Mouse (Mus musculus): ENCODE results near the gene Pfn3. TPM values are rescaled to one million over a fixed set of nuclear protein-coding genes. Genes with fewer than 3 reads are reported as not detected.
A peak's percentile ranks its signal among the peaks of the same experiment; 100 is the strongest.

Pfn3 gene
- polyA plus RNA-seq, 1 experiment from 2014 or later: not detected

DNA sequence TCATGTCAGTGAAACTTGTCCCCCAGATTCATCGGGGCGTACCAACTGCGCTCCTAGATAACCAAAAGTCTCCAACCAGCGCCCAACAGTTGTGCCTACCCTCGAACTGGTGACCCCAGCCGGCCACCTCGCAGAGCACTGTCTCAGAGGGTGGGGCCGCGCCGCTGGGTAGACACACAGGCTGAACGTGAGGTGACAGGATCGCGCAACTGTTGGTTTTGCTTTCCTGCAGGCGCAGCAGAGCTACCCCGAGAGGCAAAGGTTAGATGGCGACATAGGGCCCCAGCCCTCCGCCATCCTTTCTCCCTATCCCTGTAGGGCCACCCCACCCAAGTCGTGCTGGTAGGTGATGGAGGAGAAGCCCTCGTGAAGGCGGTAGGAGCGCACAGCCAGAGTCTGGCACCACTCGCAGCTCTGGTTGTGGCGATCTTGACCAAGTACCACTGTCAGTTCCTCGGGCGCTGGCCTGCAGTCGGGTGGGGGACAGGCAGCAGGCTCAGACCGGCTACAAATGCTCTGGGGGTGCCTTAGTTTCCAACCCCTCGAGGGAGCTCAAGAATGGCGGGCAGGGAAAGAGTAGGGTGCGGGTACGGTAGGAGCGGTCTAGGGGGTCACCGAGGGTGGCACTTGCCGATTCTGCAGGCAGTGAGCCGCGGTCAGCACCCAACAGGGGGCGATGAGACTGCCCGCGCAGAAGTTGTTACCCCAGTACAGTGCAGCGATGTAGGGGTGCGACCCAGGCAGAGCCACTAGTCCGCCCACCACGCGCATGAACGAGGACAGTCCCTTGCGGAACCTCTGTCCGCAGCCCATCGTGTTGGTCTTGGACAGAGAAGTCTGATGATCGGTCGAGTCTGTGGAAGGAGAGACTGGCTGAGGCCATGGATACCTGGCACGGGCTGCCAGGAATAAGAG lies 5.2 kb upstream of the Pfn3 start:
- ATAC-seq (ENCODE audit: insufficient number of reproducible peaks, insufficient read depth, low FRiP score, low read depth): peak; percentile 7; the same call in 1 of the 2 replicates
- H3K9me3 ChIP-seq (ENCODE audit: control insufficient read depth, low read depth, low read length): no peaks in the 10 kb centered on the region
- H3K4me3 ChIP-seq (ENCODE audit: low read depth, low read length): no peak overlapping the region

DNA sequence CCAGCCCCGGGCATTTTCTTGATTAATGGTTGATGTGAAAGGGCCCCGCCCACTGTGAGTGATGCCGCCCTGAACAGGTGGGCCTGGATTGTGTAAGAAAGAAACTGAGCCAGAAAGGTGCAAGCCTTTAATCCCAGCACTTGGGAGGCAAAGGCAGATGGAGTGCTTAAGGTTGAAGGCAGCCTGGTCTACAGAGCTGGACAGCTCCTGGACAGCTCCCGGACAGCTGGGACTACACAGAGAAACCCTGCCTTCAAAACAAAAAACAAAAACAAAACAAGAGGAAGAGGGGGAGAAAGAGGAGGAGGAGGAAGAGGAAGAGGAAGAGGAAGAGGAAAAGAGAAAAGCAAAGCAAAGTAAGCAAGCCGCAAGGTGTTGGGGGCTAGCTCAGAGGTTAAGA lies 4.1 kb upstream of the Pfn3 start:
- ATAC-seq (ENCODE audit: insufficient number of reproducible peaks, insufficient read depth, low FRiP score, low read depth): no peak
- H3K9me3 ChIP-seq (ENCODE audit: control insufficient read depth, low read depth, low read length): no peaks in the 10 kb centered on the region
- H3K36me3 ChIP-seq (ENCODE audit: control insufficient read depth, insufficient read depth, low read length): no peaks in the 10 kb centered on the region
- WGBS: 76% methylated on average over 5 of the region's 5 CpGs
- no peak overlapping the region for H3K4me2 ChIP-seq (replicated peaks; ENCODE audit: low read depth, low read length)
- H3K4me1 ChIP-seq (ENCODE audit: control insufficient read depth, insufficient read depth, low read length): 0 out of 2 replicates have a peak, but pooled peaks cover 3% of the 10 kb centered on the region
- H3K27ac ChIP-seq (ENCODE audit: low read length): no peak overlapping the region
- H3K4me3 ChIP-seq (ENCODE audit: low read depth, low read length): no peak overlapping the region
- H3K27me3 ChIP-seq (ENCODE audit: control insufficient read depth, insufficient read depth, low read length): peaks cover 17% of the 10 kb centered on the region
- H3K9ac ChIP-seq (replicated peaks; ENCODE audit: low read depth, low read length): no peak overlapping the region

More for the DNA sequence above, 5.2 kb upstream of the Pfn3 start:
- no peak overlapping the region for H3K9ac ChIP-seq (replicated peaks; ENCODE audit: low read depth, low read length)
- peak overlapping the region; percentile 39; the same call in 1 of the 2 replicates for H3K4me2 ChIP-seq (replicated peaks; ENCODE audit: low read depth, low read length)
- no peak overlapping the region for H3K27ac ChIP-seq (ENCODE audit: low read length)
- H3K27me3 ChIP-seq (ENCODE audit: control insufficient read depth, insufficient read depth, low read length): peaks cover 17% of the 10 kb centered on the region
- no peaks in the 10 kb centered on the region for H3K36me3 ChIP-seq (ENCODE audit: control insufficient read depth, insufficient read depth, low read length)
- no peaks in the 10 kb centered on the region for H3K4me1 ChIP-seq (ENCODE audit: control insufficient read depth, insufficient read depth, low read length)
- WGBS: 25% methylated on average over 51 of the region's 51 CpGs

DNA sequence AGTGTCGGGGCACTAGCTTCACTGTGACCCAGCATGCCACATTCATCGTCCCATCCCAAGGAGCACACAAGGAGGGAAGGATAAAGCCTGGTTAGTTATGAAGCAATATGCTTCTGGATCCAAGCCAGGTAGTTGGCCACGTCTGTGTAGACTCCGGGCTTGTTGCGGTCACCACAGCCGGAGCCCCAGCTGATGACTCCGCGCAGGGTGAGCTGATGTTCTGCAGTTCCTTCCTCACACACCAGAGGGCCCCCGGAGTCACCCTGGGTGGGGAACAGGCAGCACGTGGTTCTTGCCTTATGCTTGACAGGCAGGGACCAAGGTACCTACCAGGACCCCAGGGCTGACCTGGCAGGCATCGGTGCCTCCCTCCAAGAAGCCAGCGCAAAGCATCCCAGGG lies 3.0 kb upstream of the Pfn3 start:
- H3K36me3 ChIP-seq (ENCODE audit: control insufficient read depth, insufficient read depth, low read length): no peaks in the 10 kb centered on the region
- no peak overlapping the region for H3K4me3 ChIP-seq (ENCODE audit: low read depth, low read length)
- no peak overlapping the region for H3K4me2 ChIP-seq (replicated peaks; ENCODE audit: low read depth, low read length)
- H3K27me3 ChIP-seq (ENCODE audit: control insufficient read depth, insufficient read depth, low read length): peaks cover 17% of the 10 kb centered on the region
- H3K27ac ChIP-seq (ENCODE audit: low read length): no peak overlapping the region
- H3K9me3 ChIP-seq (ENCODE audit: control insufficient read depth, low read depth, low read length): no peaks in the 10 kb centered on the region
- H3K4me1 ChIP-seq (ENCODE audit: control insufficient read depth, insufficient read depth, low read length): 0 out of 2 replicates have a peak, but pooled peaks cover 3% of the 10 kb centered on the region
- 0 out of 2 replicates have a peak, but pooled peaks have one; percentile 51 for ATAC-seq (ENCODE audit: insufficient number of reproducible peaks, insufficient read depth, low FRiP score, low read depth)
- no peak overlapping the region for H3K9ac ChIP-seq (replicated peaks; ENCODE audit: low read depth, low read length)
- 10% methylated on average over 12 of the region's 12 CpGs for WGBS

DNA sequence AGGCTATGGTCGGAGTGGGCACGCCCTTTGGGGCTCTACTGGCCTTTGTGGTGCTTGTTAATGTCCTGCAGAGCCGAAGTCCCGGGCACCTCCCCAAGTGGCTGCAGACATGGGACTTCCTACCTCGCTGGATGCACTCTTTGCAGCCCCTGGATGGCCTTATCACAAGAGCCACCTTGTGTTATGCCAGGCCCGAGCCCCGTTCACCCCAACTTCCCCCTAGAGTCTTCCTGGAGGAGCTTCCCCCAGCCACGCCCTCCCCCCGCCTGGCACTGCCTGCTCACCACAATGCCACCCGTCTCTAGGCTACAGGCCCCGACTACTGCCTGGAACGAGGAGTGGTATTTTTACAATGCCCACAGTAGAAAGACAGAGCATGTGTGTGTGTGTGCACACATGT lies 1.7 kb downstream of the Pfn3 start:
- no peaks in the 10 kb centered on the region for H3K36me3 ChIP-seq (ENCODE audit: control insufficient read depth, insufficient read depth, low read length)
- no peak for ATAC-seq (ENCODE audit: insufficient number of reproducible peaks, insufficient read depth, low FRiP score, low read depth)
- no peak overlapping the region for H3K4me2 ChIP-seq (replicated peaks; ENCODE audit: low read depth, low read length)
- H3K27ac ChIP-seq (ENCODE audit: low read length): no peak overlapping the region
- 86% methylated on average over 12 of the region's 12 CpGs for WGBS
- H3K27me3 ChIP-seq (ENCODE audit: control insufficient read depth, insufficient read depth, low read length): no peaks in the 10 kb centered on the region
- H3K4me1 ChIP-seq (ENCODE audit: control insufficient read depth, insufficient read depth, low read length): 0 out of 2 replicates have a peak, but pooled peaks cover 3% of the 10 kb centered on the region
- no peak overlapping the region for H3K4me3 ChIP-seq (ENCODE audit: low read depth, low read length)
- no peaks in the 10 kb centered on the region for H3K9me3 ChIP-seq (ENCODE audit: control insufficient read depth, low read depth, low read length)
- H3K9ac ChIP-seq (replicated peaks; ENCODE audit: low read depth, low read length): no peak overlapping the region

DNA sequence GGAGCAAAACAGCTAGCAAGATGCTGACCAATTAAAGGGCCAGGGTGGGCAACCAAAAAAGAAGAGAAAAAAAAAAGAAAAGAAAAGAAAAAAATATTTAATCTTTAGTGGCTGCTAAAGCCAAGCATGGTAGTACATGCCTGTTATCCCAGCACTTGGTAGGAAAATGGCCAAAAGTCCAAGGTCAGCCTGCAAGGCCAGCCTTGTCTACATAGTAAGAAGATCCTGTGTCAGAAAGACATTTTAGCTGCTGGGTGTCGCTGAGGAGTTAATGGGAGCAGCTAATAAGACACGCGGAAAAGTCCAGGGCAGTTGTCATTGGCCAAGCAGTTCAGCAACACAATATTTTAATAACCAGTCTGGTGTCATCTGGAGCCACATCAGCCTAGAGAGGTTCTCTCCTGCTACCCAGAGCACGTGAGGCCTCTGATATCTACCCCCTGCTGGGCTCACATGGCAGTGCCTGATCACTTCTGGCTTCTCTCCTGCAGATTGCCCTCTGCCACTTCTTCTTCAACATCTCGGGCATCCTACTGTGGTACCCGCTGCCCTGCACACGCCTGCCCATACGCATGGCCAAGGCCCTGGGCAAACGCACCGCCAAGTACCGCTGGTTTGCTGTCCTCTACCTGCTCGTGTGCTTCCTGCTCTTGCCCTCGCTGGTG lies 2.3 kb downstream of the Pfn3 start:
- H3K4me1 ChIP-seq (ENCODE audit: control insufficient read depth, insufficient read depth, low read length): 0 out of 2 replicates have a peak, but pooled peaks cover 3% of the 10 kb centered on the region
- ATAC-seq (ENCODE audit: insufficient number of reproducible peaks, insufficient read depth, low FRiP score, low read depth): no peak
- no peak overlapping the region for H3K27ac ChIP-seq (ENCODE audit: low read length)
- 81% methylated on average over 13 of the region's 13 CpGs for WGBS
- H3K4me3 ChIP-seq (ENCODE audit: low read depth, low read length): no peak overlapping the region
- H3K36me3 ChIP-seq (ENCODE audit: control insufficient read depth, insufficient read depth, low read length): no peaks in the 10 kb centered on the region
- H3K9me3 ChIP-seq (ENCODE audit: control insufficient read depth, low read depth, low read length): no peaks in the 10 kb centered on the region
- no peak overlapping the region for H3K4me2 ChIP-seq (replicated peaks; ENCODE audit: low read depth, low read length)
- no peaks in the 10 kb centered on the region for H3K27me3 ChIP-seq (ENCODE audit: control insufficient read depth, insufficient read depth, low read length)
- H3K9ac ChIP-seq (replicated peaks; ENCODE audit: low read depth, low read length): no peak overlapping the region

DNA sequence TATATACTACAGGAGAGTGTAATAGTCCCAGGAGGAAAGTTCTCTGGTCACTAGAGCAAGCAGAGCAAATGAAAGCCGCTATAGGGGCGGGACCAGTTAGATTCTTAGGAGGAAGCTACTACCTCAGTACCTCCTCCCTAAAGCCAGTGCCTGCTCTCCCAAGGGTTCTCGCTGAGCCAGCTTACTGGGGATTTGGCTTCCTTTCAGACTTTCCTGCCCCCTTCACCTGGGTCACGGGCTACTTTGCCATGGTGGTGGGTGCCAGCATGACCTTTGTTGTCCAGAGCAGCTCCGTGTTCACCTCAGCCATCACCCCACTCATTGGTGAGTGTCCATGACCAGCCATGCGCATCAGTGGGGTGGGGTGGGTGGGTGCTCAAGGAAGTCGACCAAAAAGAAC lies 3.2 kb downstream of the Pfn3 start:
- Histone ChIP-seq H3K27me3 (ENCODE audit: control insufficient read depth, insufficient read depth, low read length) (no peaks in the 10 kb centered on the region), H3K27ac (ENCODE audit: low read length) (no peak overlapping the region), H3K9me3 (ENCODE audit: control insufficient read depth, low read depth, low read length) (no peaks in the 10 kb centered on the region), H3K9ac (replicated peaks; ENCODE audit: low read depth, low read length) (no peak overlapping the region), H3K36me3 (ENCODE audit: control insufficient read depth, insufficient read depth, low read length) (no peaks in the 10 kb centered on the region), H3K4me3 (ENCODE audit: low read depth, low read length) (no peak overlapping the region), H3K4me2 (replicated peaks; ENCODE audit: low read depth, low read length) (no peak overlapping the region), H3K4me1 (ENCODE audit: control insufficient read depth, insufficient read depth, low read length) (0 out of 2 replicates have a peak, but pooled peaks cover 3% of the 10 kb centered on the region)
- WGBS: 72% methylated on average over 7 of the region's 7 CpGs
- no peak for ATAC-seq (ENCODE audit: insufficient number of reproducible peaks, insufficient read depth, low FRiP score, low read depth)

DNA sequence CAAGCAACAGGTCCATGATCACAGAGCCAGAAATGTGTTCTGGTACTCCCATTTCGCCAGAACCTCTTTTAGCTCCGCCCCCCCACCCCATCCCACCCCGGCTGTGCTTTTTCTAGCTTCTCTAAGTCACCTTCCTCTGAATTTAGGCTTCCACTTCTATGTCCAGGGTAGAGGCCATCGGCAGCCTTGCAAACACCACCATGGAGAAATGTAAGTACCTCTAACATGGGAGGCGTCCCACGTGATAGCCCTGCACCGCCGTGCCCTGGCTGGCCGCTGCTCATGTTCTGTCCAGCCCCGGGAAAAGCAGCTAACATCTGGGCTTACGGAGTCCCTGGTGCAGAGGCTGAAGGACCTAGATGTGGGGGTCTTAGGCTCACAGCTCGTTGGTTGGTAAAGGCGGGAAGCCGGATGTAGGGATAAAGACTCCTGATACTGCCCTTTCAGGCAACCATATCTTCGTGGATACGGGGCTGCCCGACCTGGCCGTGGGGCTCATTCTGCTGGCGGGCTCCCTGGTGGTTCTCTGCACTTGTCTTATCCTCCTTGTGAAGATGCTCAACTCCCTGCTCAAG lies 6.4 kb downstream of the Pfn3 start:
- Histone ChIP-seq H3K4me2 (replicated peaks; ENCODE audit: low read depth, low read length) (no peak overlapping the region), H3K9me3 (ENCODE audit: control insufficient read depth, low read depth, low read length) (no peaks in the 10 kb centered on the region), H3K27me3 (ENCODE audit: control insufficient read depth, insufficient read depth, low read length) (no peaks in the 10 kb centered on the region), H3K9ac (replicated peaks; ENCODE audit: low read depth, low read length) (no peak overlapping the region), H3K4me1 (ENCODE audit: control insufficient read depth, insufficient read depth, low read length) (no peaks in the 10 kb centered on the region), H3K27ac (ENCODE audit: low read length) (no peak overlapping the region), H3K4me3 (ENCODE audit: low read depth, low read length) (no peak overlapping the region), H3K36me3 (ENCODE audit: control insufficient read depth, insufficient read depth, low read length) (no peaks in the 10 kb centered on the region)
- no peak for ATAC-seq (ENCODE audit: insufficient number of reproducible peaks, insufficient read depth, low FRiP score, low read depth)
- 84% methylated on average over 19 of the region's 19 CpGs for WGBS

DNA sequence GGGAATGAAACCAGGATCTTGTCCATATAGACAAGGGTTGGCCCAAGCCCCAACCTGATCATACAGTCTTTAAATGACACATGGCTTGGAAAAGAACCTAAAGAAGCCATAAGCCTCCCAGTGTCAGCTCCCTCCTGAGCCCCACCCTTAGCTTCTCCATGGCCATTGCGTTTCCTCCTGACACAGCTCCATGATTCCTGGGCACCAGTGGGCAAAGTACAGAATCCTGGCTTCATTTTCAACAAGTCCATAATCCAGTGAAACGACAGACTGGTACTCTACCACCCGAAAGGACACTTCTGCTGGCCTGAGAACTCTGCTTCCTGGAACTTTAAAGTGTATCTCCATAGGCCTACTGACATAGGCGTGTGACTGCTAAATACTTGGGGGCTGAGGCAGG lies 7.7 kb downstream of the Pfn3 start:
- no peaks in the 10 kb centered on the region for H3K9me3 ChIP-seq (ENCODE audit: control insufficient read depth, low read depth, low read length)
- H3K9ac ChIP-seq (replicated peaks; ENCODE audit: low read depth, low read length): no peak overlapping the region
- H3K27ac ChIP-seq (ENCODE audit: low read length): no peak overlapping the region
- no peak for ATAC-seq (ENCODE audit: insufficient number of reproducible peaks, insufficient read depth, low FRiP score, low read depth)
- H3K27me3 ChIP-seq (ENCODE audit: control insufficient read depth, insufficient read depth, low read length): no peaks in the 10 kb centered on the region
- H3K36me3 ChIP-seq (ENCODE audit: control insufficient read depth, insufficient read depth, low read length): no peaks in the 10 kb centered on the region
- no peaks in the 10 kb centered on the region for H3K4me1 ChIP-seq (ENCODE audit: control insufficient read depth, insufficient read depth, low read length)
- H3K4me2 ChIP-seq (replicated peaks; ENCODE audit: low read depth, low read length): no peak overlapping the region
- H3K4me3 ChIP-seq (ENCODE audit: low read depth, low read length): no peak overlapping the region
- WGBS: 94% methylated on average over 4 of the region's 4 CpGs

Measured in stomach, embryonic 14.5 days (tissue).